Mouse (Mus musculus) cerebellum, postnatal 4 days (tissue): ENCODE data around the gene Atf7.
"Not testable (repeated sequence)": the region's sequence is repeated elsewhere in the genome, so short reads cannot be mapped to it uniquely, and the experiment has no call there.

Source experiments
- DNase-seq, 2 experiments: peaks; one replicate each; pipeline ENCODE4 v3.0.0; 2022; ENCODE audit warnings: low spot score in 2 of 2, mixed read lengths in 1 of 2

Gene Atf7

DNA sequence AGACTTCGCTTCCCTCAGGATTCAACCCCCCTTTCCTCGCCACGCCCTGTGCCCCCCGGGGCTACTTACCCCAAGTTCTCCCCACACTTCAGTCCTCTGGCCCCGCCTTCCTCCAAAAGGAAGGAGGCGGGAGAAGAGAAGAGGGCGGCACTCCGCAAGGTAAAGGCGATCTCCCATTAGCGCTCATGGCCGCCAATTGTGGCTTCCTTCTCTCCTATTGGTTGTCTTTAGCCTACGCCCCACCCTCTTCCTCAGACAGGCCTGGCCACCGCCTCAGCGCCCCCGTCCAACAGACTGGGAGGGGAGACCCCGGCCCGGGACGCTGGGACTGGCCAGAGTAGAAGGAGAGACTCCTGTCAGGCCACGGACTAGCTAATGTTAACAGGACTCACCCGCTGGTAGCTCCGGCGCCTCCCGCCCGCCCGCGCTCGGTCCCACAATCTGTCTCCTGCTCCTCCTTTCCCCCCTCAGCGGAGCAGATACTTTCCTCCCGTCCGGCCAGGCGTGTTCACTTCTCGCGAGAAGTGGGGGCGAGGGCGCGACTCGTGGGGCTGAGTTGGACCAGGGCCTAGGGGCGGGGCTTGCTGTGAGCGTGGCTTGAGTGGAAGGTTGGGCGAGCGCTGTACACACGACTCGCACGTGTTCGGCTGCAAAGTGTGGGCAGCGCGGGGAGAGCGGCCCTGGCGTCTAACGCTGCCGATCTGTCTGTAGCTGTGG lies at the start of gene Atf7, which contains the start of gene Gm28047:
TSS of gene Atf7 (minus strand) at position 495 of the 717 bp plus-strand sequence.
TSS of gene Gm28047 (minus strand) at position 98 of the 717 bp plus-strand sequence.
- peak; percentile 98 to 99 for DNase-seq

DNA sequence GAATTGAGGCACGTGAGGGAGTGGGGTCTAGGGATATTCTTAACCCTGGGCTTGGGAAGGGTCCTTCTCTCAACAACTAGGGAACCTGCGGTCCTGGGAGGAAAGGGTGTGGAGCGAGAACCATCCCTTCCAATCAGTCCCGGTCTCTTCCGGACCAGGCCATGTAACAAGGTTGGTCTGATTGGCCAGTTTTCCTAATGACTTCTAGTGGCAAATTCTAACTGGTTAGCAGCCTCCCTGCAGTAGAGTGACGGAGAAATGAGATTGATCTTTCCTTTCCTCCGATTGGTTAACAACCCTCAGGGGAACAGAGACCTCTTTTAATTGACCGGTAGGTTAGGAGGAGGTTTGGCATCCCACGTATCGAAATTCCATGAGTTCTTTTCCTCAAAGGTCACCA lies 48.3 kb upstream of the Atf7 start:
- peak in 1 of 2 experiments; percentile 11 for DNase-seq

DNA sequence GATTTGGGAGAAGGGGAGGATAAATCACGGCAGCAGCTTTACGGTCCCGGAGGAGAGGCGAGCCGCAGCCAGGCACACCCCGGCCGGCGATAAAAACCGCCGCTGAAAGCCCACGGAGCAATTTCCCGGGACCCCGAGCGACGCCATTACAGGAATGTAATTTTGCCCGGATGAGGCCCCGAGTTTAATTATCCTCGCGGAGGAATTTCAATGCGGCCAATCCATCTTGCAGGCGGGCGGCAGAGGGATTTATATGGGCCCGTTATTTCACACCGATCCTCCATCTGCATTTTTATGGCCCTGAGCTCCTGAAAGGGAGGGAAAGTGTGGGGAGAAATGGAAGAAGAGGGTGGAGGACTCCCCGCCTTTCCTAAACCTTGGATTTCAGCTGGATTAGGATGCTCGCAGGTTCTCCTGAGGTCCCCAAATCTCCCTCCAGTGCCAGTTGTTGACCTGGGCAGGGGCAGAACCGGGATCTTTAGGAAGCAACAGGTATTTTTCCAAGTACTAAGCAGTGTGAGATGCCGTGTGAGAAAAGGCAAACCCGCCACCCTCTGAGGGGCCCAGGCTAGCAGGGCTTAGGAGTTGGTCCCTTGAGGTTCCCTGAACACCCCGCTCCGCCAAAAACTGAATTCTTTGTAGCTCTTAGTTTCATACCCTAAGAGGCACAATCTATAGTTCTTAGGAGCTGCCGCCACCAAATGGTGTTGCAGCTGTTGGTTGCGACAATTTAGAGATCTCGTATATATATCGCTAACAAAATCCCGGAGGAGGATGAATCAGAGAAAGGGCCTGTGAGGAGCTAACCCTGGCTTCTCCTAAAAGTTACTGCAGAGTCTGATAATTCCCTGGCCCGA lies 47.2 kb upstream of the Atf7 start, which contains the start of gene Atp5g2:
TSS of gene Atp5g2 (minus strand) at position 138 of the 857 bp plus-strand sequence.
- peak in 1 of 2 experiments; percentile 52 for DNase-seq

DNA sequence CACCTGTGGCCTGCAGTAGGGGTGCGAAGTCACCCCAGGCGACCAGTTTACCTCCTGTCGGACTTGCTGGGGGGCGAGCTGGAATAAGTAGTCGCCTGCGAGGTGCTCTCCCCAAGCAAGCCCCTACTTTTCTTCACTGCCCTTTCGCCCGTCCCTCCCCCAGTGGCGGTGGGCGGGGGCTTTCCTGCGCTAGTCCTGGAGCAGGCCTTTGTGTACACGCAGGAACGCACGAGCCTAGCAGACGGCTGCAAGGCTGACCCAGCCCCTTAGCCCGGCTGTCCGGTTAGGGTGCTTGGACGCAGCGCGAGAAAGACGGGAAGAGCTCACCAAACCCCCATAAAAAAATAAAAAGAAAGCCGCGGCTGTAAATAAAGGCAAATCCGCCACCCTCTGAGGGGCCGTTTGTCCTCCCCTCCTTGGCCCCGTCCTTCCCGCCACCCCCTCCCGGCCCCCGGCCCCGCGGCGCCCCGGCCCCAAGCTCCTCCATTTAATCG lies 46.5 kb upstream of the Atf7 start:
- DNase-seq: peak; percentile 61 to 79

DNA sequence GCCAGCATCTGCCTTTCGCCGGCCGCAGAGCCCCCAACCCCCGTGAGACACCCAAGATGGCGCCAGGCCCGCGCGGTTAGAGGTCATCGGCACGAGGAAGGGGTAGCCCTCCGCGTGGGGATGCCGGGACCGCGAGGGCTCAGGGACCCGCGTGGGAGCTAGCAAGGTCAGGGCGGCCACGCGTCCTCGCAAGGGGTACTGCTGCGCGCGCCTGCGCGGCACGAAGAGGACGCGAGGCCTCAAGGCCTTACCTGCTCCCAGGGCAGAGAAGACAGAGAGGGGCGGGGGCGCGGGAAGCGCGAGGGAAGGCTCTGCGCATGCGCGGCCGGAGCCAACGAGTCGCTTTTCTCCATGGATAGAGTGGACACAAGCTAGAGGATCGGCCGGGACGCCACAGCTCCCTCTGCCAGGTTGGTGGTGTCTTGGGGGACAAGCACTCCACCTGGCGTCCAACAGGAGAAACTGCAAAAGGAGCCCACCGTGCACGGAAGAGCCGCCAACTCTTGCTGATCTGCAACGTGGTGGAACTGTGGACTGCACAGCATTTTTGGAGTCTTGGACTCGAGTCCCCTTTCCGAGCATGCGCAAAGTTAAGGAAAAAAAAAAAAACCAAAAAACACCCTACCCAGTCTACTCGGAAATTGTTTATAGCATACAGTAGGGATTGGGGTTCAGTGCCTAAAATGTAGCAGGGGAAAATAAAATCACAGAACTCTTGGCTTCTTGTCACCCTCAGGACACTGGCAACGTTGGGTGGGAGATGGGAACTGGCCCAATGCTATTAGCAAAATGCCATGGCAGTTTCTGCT lies 45.7 kb upstream of the Atf7 start:
- DNase-seq: peak; percentile 99 to 100

DNA sequence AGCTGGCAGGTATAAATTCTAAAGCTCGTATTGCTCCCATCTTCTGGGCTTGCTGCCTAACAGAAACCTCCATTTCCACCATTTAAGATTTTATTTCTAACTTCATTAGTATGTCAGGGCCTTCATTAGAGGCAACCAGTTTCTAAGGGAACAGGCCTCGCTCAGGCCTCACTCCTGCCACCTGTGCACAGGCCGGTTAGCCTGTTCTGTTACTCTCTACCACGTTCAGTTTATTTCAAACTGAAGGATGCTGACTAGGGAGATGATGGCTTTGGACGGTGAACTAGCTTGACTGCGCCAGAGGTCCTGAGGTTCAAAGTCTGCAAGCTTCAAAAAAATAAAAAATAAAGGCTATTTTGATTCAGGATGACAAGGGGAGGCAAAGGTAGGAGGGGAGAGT lies 45.0 kb upstream of the Atf7 start:
- DNase-seq: no peak

DNA sequence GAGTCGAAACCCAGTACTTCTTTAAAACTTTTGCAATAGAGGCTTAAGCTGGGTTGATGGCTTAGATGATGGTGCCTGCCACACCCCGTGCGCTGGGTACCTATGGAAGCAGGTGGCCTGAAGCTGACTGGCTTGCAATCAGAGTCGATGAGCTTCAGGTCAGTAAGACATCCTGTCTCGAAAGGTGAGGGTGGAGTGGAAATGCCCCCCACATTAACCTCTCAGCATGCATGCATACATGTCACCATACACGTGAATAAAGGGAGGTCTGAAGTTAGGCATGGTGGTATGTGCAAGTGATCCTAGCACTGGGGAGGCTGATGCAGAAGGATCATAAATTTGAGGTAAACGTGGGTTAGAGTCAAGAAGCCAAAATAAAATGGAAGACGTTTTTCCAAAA lies 44.3 kb upstream of the Atf7 start:
- no peak for DNase-seq

DNA sequence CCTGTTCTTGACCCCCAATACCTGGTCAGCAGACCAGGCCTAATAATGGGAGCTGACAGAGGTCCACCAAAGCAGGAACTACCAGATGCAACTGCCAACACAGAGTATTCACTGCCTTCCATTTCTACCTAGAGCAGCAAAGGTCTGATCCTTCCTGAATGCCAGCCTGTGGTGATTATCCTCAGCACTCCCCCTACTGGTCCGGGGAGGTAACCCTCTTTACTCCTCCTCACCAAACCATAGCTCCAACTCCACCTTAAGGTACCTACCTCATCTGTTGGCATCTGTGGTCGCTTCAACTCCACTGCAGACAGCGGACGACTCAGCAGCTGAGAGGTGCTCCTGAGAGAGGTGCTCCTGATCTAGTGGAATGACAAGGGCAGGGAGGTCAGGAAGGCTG lies 40.2 kb upstream of the Atf7 start:
- DNase-seq: peak in 1 of 2 experiments; percentile 31

DNA sequence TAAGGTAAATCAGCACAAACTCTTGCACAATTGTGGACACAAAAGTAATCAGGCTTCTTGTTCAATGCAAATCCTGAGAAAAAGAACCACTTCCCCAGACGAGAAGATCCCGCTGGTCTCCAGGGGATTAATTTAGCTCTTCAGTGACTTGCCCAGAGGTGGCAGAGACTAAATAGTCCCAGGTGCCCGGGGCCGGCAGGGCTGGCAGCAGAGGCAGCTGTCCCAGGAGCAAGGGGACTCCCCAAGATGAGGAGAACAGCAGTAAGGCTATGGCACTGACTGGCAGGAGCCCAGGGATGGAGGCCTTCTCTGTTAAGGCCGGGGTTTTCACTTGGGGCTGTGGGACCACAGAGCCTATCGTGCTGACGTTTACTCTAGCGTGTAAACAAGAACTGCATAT lies 38.6 kb upstream of the Atf7 start:
- DNase-seq: no peak

DNA sequence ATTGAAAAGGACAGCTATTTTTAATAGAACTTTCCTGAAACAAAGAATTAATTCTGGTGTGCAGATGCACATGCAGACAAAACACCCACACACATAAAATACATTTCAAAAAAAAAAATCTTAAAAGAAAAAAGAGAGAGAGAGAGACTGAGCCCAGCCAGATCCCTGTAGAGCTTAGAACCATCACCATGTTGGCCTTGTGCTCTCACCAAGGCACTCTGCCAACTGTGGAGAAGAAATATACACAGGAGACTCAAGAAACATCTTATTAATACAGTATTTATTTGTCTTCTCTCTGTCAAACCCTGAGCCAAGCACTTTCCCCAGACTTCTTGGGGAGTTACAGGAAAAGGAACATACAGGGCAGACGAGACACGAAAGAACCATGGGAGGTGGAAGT lies 37.3 kb upstream of the Atf7 start:
- not testable (repeated sequence) for DNase-seq

DNA sequence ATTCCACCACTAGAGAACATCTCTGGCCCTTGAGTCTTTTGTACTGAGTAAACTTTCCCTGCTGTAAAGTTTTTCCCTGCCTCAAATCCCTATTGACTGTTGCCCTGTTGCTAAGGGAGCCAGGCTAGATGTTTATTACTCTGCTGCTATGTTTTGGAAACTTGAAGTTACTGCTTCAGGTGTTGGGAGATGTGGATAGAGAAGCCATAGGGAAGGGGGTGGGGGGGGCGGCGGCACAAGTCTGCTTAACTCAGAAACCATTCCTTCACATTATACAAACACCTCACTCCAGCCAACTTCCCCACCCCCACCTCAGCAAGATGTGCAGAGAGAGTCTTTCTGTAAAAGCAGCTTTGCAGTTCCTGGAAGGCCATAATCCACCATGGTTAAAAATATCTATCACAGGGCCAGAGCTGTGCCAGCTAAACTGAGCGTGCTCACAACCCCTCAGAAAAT lies 32.7 kb upstream of the Atf7 start:
- DNase-seq: no peak

DNA sequence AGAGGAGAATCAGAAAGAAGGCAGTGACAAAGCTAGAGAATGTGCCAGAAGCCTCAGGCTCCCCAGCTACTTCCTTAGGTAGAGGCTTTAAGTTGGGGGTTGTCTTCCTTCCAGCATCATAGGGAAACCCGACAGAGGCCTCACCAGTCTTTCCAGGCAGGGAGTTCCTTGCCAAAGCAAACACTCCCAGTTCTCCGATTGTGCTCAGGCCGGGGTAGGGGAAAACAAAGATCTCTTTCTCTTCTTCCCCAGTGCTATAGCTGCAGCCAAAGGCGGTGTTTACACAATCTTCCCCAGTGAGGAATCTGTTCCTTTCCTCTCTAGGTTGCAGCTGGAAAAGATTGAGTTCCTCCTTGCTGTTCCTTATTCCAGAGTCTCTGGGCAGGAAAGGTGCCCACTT lies 31.4 kb upstream of the Atf7 start:
- DNase-seq: no peak

DNA sequence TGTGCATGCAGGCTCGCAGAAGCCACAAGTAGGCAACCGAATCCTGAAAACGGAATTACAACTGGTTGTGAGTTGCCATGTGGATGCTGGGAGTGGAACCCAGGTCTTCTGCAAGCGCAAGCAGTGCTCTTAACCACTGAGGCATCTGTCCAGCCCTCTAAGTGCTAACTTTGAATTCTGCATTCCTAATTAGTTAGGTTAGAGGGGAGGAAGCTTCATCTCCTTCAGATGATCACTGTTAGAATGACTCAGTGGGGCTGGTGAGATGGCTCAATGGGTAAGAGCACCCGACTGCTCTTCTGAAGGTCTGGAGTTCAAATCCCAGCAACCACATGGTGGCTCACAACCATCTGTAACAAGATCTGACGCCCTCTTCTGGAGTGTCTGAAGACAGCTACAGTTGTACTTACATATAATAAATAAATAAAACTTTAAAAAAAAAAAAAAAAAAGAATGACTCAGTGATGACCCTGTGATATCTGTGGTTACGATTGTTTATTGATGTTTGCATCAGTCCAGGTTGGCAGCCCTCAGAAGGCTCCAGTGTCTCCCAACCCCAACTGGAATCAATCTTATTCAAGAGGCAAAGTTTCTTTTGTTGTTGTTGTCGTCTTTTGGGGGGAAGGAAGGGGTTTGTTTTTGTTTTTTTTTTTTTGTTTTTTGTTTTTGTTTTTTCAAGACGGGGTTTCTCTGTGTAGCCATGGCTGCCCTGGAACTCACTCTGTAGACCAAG lies 26.8 kb upstream of the Atf7 start:
- DNase-seq: not testable (repeated sequence)

DNA sequence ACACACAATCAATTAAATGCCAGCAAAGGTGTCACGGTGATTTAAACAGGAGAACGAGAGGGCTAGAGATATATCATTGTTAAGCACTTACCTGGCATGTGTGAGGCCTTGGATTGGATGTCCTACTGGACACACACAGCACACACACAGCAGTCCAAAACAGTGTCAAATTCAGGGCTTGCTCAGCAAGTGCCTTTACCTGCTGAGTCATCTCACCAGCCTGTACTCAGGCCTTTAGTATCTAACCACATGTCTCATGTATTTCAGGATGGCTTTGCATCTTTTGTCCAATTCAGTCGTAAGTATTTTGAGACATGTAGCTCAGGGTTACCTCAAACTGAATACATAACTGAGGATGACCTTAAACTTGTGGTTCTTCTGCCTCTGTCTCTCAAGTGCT lies 25.8 kb upstream of the Atf7 start:
- DNase-seq: no peak

DNA sequence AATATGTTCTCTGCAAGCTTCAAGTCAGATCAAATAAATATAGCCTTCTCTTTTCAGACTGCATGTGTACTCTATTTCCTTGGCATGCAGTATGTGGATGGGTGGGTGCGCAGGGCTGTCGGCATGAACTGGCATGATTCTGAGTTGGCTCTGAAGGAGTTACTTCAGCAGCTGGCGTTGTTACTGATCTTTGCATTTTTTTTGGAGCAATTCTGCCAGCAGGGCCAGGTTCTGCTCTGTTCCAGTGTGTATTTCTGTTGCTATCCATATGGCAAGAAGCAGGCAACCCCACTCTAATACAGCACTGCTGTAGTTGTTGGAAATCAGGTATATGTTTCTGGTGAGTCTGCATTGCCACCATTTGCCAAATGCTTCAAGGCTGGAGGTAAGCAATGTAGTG lies 10.6 kb upstream of the Atf7 start:
- no peak for DNase-seq

DNA sequence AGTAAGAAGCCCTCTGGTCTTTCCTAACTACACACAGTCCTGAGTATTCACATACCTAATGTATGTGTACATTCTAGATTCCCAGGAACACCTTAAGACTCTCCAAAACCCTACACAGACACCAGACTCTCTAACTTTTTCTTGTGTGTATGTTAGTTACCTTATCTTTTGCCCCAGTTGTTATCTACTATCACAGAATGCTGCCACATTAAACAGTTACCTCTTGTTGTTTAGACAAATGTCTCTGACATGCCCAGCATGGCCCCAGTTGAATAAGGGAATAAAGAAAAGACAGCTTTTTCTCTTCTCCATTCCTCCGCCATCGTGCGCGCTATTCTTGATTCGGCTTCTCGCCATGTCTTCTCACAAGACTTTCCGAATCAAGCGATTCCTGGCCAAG lies 9.4 kb upstream of the Atf7 start:
- no peak for DNase-seq

DNA sequence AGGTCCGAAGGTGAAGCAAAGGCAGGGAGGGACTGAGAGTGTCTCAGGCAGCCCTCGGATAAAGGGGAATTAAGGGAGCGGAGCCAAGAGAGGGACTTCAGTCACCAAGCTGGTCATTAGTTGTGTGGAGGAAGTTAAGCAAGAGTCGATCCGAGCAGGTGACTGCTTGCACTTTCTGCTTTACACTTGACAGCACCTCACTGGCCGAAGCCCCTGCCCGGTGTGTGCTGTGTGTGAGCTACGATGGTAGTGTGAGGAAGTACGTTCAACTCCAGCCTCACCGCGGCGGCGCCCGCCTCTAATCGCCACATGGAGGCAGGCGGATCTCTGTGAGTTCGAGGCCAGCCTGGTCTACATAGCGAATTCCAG lies 407 bp upstream of the Atf7 start:
- peak; percentile 30 to 44 for DNase-seq

DNA sequence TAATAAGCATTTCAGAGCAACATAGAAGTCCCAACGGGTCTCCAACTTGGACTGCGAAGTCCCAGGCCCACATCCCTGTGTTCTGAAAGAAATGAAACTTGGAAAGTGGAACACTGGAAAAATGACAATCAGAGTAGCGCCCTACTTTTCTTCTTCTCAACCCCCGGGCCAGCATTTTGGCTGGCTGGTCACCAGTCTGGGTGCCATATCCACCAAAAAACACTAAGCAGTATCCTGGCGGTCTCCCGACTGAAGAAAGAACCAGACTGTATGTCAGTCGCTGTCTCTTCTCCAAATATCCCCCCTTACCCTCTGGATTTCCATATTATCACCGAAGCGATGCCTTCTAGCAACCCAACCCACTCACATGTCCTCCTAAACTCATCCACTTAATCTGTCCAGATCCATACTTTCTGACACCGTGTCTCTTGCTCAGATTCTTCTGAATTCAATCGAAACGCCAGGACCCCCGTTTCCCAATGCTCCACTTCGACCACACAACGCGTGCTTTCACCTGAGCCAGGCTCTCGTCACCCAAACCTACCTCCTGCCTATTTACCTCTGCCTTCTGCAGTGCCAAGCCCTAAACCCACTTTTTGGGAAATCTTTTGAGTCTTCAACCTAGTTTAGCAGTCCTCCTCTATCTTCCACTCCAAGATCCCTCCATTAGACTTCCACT lies 834 bp downstream of the Atf7 start:
- DNase-seq: peak in 1 of 2 experiments; percentile 14

DNA sequence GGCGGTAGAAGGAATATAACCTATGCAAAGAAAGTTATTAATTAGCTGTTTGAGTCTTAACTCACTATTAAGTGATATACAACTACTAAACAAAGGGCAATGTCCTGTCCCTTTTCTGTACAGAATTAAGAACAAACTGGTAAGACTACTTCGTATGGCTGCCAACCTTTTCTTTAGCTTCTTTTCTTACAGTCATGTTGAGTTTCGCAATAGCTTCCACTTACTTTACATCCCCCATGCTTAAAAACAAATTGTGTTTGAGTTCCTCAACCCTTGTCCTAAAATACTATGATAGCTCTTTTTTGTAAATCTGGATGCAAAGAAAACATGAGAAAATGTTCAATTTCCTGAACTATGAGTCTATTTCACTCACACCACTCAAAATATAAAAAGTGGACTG lies 2.1 kb downstream of the Atf7 start:
- no peak for DNase-seq

DNA sequence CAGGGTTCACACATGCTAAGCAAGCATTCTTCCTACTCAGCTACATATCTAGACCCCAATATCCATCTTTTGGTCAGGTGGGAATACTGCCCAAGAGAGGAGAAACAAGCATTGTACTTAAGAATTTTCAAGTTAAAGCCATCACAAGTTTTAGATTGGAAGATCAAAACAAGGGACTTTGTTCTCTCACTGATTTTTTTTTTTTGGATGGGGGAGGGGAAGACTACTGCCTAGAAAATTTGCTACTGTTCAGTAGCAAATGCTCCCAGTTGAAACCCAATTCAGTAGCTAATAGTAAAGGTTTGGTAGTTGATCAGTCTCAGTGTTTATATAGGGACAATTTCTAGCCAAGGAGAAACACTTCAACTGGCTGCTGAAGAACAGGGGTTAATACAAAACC lies 2.7 kb downstream of the Atf7 start:
- no peak for DNase-seq

DNA sequence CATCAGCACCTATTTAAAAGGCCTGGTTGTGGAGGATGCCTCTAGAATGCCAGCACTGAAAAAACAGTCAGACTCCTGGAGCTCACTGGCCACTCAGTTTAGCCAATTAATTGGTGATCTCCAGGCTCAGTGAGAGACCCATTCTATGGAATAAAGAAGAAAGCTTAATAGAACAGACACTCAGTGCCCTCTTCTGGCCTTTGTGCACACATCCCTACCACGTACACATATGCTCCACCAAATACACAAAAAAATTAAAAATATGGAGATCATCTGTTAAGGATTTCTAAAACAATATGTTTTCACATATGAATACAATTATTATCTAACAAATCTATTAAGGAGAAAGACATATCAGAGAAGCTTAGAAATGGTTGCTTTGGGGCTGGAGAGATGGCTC lies 4.5 kb downstream of the Atf7 start:
- DNase-seq: no peak
